Mouse (Mus musculus): ENCODE data around the gene Prkcg. TPM values are rescaled to one million over a fixed set of nuclear protein-coding genes. Genes with fewer than 3 reads are reported as not detected.

The Prkcg gene
- polyA plus RNA-seq, 1 experiment from 2014 or later: 0.65 TPM

DNA sequence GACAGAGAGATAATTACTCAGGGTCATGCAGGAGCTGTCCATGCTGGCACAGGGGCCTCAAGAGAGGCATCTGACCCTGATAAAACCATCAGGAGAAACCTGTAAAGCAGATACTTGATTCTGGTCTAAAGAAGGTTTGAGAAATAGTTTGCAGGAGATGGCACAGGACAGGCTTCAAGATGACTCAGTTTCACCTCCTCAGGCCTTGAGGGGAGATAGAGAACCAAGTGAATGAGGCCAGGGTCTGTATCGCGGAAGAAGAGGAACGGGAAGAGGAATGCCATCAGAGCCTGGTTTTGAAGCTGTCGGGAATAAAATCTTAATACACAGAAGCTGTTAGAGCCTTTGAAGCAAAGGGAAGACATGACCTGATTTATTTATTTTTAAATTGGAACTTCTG lies 28.7 kb downstream of the Prkcg start:
- Histone ChIP-seq H3K36me3 (ENCODE audit: control insufficient read depth, insufficient read depth, low read length) (no peaks in the 10 kb centered on the region), H3K4me1 (replicated peaks; ENCODE audit: control insufficient read depth, insufficient read depth, low read length) (0 out of 2 replicates have a peak, but pooled peaks cover 2% of the 10 kb centered on the region), H3K27me3 (ENCODE audit: control insufficient read depth, insufficient read depth, low read length) (no peaks in the 10 kb centered on the region), H3K27ac (ENCODE audit: low read depth, low read length) (no peak overlapping the region), H3K9me3 (ENCODE audit: control insufficient read depth, low read length) (no peaks in the 10 kb centered on the region), H3K9ac (ENCODE audit: low read depth, low read length) (no peak overlapping the region), H3K4me3 (ENCODE audit: low read depth, low read length) (no peak overlapping the region), H3K4me2 (replicated peaks; ENCODE audit: low read depth, low read length) (no peak overlapping the region)
- WGBS: 46% methylated on average over 4 of the region's 4 CpGs
- no peak for ATAC-seq (ENCODE audit: low FRiP score)
- no peak for DNase-seq (ENCODE audit: low spot score)

DNA sequence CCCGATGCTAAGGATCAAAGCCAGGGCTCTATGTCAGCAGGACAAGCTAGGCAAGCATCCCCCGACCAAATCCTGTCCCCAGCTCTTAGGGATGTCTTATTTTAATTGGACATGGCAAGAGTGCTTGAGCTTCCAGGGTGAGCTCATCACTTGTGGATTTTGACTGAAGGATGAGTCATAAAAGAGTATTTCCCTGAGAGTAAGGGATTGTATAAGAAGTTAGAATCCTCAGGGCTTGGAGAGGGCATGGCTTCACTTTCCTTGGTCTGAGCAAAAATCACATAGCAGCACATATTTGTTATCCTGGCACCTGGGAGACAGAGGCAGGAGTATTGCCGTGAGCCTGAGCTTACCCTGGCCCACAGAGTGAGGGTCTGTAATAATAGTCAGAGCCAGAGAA lies 31.9 kb downstream of the Prkcg start:
- no peaks in the 10 kb centered on the region for H3K9me3 ChIP-seq (ENCODE audit: control insufficient read depth, low read length)
- ATAC-seq (ENCODE audit: low FRiP score) (no peak), DNase-seq (ENCODE audit: low spot score) (no peak)
- no peak overlapping the region for H3K27ac ChIP-seq (ENCODE audit: low read depth, low read length)
- no peak overlapping the region for H3K4me3 ChIP-seq (ENCODE audit: low read depth, low read length)
- no peaks in the 10 kb centered on the region for H3K27me3 ChIP-seq (ENCODE audit: control insufficient read depth, insufficient read depth, low read length)
- H3K36me3 ChIP-seq (ENCODE audit: control insufficient read depth, insufficient read depth, low read length): no peaks in the 10 kb centered on the region
- 77% methylated on average over 3 of the region's 3 CpGs for WGBS
- 0 out of 2 replicates have a peak, but pooled peaks cover 2% of the 10 kb centered on the region for H3K4me1 ChIP-seq (replicated peaks; ENCODE audit: control insufficient read depth, insufficient read depth, low read length)
- no peak overlapping the region for H3K9ac ChIP-seq (ENCODE audit: low read depth, low read length)
- H3K4me2 ChIP-seq (replicated peaks; ENCODE audit: low read depth, low read length): no peak overlapping the region

DNA sequence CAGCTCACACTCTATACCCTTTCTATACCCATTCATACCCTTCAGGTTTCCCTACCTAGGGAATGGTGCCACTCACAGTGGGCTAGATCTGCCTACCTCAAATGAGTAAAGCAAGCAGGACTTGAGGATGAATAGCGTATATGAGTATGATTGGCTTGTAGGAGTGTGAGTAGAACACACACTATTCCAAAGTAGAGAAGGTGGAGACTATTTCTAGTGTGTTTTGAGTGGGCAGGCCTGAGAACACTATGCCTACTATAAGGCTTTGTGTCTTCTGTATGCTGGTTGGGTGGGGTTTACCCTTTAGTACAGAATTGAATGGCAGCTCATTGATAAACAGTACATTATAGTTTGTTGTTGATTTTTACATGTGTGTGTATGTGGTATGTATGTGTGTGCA lies 34.8 kb downstream of the Prkcg start:
- Histone ChIP-seq H3K9me3 (ENCODE audit: control insufficient read depth, low read length) (no peaks in the 10 kb centered on the region), H3K4me2 (replicated peaks; ENCODE audit: low read depth, low read length) (no peak overlapping the region), H3K27ac (ENCODE audit: low read depth, low read length) (no peak overlapping the region), H3K36me3 (ENCODE audit: control insufficient read depth, insufficient read depth, low read length) (no peaks in the 10 kb centered on the region), H3K4me3 (ENCODE audit: low read depth, low read length) (no peak overlapping the region), H3K4me1 (replicated peaks; ENCODE audit: control insufficient read depth, insufficient read depth, low read length) (no peaks in the 10 kb centered on the region), H3K27me3 (ENCODE audit: control insufficient read depth, insufficient read depth, low read length) (no peaks in the 10 kb centered on the region), H3K9ac (ENCODE audit: low read depth, low read length) (no peak overlapping the region)
- ATAC-seq (ENCODE audit: low FRiP score): no peak
- 89% methylated on average over 1 of the region's 1 CpGs for WGBS
- DNase-seq (ENCODE audit: low spot score): no peak

DNA sequence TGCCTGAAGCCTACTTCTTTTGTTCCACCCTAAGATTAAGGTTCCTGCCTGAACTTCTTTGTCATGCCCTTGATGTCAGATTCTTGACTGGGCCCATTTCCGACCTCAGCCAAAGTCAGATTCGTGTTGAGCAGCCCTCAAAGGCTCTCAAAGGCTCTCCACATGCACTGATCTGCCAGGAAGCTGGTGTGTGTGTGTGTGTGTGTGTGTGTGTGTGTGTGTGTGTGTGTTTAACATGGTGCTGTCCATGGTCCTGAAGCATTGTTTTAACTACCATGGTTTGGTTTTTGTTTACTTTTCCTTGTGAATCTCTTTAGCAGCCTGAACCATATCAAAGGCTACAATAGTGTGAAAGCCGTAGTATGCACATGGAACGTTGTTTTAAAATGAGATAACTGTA lies 39.0 kb downstream of the Prkcg start:
- Histone ChIP-seq H3K27ac (ENCODE audit: low read depth, low read length) (no peak overlapping the region), H3K9me3 (ENCODE audit: control insufficient read depth, low read length) (no peaks in the 10 kb centered on the region), H3K36me3 (ENCODE audit: control insufficient read depth, insufficient read depth, low read length) (no peaks in the 10 kb centered on the region), H3K4me1 (replicated peaks; ENCODE audit: control insufficient read depth, insufficient read depth, low read length) (no peaks in the 10 kb centered on the region), H3K9ac (ENCODE audit: low read depth, low read length) (no peak overlapping the region), H3K4me2 (replicated peaks; ENCODE audit: low read depth, low read length) (no peak overlapping the region), H3K27me3 (ENCODE audit: control insufficient read depth, insufficient read depth, low read length) (peaks cover 2% of the 10 kb centered on the region), H3K4me3 (ENCODE audit: low read depth, low read length) (no peak overlapping the region)
- no peak for DNase-seq (ENCODE audit: low spot score)
- no peak for ATAC-seq (ENCODE audit: low FRiP score)
- WGBS: 66% methylated on average over 4 of the region's 4 CpGs

DNA sequence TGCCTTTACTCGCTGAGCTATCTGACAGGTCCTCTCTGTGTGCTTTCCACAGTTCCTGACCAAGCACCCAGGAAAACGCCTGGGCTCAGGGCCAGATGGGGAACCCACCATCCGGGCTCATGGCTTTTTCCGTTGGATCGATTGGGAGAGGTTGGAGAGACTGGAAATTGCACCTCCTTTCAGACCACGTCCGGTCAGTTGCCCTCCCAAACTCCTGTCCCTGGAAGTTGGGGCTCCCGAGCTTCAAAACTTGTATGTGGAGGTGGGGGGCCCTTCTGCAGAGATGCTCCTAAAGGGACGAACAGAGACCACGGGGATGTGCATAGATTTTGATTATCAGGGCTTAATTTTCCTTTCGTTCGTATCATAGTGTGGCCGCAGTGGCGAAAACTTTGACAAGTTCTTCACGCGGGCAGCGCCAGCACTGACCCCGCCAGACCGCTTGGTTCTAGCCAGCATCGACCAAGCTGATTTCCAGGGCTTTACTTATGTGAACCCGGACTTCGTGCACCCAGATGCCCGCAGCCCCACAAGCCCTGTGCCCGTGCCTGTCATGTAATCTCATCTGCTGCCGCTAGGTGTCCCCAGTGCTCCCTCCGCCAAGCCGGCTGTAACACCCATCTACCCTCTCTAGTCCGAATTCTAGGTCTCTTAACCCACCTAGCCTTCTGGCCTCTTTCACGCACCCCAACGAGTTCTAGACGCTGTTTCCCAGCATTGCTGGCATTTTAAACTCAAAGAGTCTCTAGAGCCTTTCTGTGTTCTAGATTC lies 41.0 kb downstream of the Prkcg start:
- Histone ChIP-seq H3K4me3 (ENCODE audit: low read depth, low read length) (no peak overlapping the region), H3K4me2 (replicated peaks; ENCODE audit: low read depth, low read length) (peak overlapping the region; percentile 22; the same call in 1 of the 2 replicates), H3K4me1 (replicated peaks; ENCODE audit: control insufficient read depth, insufficient read depth, low read length) (peaks cover 2% of the 10 kb centered on the region; the same call in 1 of the 2 replicates), H3K36me3 (ENCODE audit: control insufficient read depth, insufficient read depth, low read length) (no peaks in the 10 kb centered on the region), H3K27ac (ENCODE audit: low read depth, low read length) (no peak overlapping the region), H3K27me3 (ENCODE audit: control insufficient read depth, insufficient read depth, low read length) (peaks cover 2% of the 10 kb centered on the region), H3K9ac (ENCODE audit: low read depth, low read length) (0 out of 2 replicates have a peak overlapping the region, but pooled peaks have one; percentile 23), H3K9me3 (ENCODE audit: control insufficient read depth, low read length) (no peaks in the 10 kb centered on the region)
- 0 out of 2 replicates have a peak, but pooled peaks have one; percentile 15 for ATAC-seq (ENCODE audit: low FRiP score)
- WGBS: 22% methylated on average over 31 of the region's 31 CpGs
- DNase-seq (ENCODE audit: low spot score): peak; percentile 85

DNA sequence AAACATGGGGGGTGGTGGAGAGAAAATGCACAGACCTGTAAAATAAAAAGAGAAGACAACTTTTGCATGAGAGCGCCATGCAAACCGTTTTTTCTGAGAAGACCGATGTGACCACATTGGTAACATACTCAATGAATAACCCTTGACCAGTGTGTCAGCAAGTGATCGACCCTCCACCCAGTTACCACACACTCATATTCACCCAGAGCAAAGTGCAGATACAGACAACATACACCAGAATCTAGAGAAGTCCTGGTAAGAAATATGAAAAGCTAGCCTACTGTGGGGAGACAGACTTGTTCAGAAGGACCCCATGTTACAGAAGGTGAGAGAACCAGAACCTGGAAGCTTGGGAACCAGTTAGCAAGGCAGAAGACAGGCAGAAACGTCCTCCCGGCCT lies 42.2 kb downstream of the Prkcg start:
- 52% methylated on average over 6 of the region's 6 CpGs for WGBS
- H3K4me1 ChIP-seq (replicated peaks; ENCODE audit: control insufficient read depth, insufficient read depth, low read length): peaks cover 2% of the 10 kb centered on the region; the same call in 1 of the 2 replicates
- H3K9ac ChIP-seq (ENCODE audit: low read depth, low read length): no peak overlapping the region
- H3K9me3 ChIP-seq (ENCODE audit: control insufficient read depth, low read length): no peaks in the 10 kb centered on the region
- peak overlapping the region; percentile 75 for H3K4me3 ChIP-seq (ENCODE audit: low read depth, low read length)
- H3K4me2 ChIP-seq (replicated peaks; ENCODE audit: low read depth, low read length): peak overlapping the region; percentile 71
- H3K27ac ChIP-seq (ENCODE audit: low read depth, low read length): no peak overlapping the region
- DNase-seq (ENCODE audit: low spot score) (no peak), ATAC-seq (ENCODE audit: low FRiP score) (peak; percentile 1; the same call in 1 of the 2 replicates)
- peaks cover 2% of the 10 kb centered on the region for H3K27me3 ChIP-seq (ENCODE audit: control insufficient read depth, insufficient read depth, low read length)
- H3K36me3 ChIP-seq (ENCODE audit: control insufficient read depth, insufficient read depth, low read length): no peaks in the 10 kb centered on the region

DNA sequence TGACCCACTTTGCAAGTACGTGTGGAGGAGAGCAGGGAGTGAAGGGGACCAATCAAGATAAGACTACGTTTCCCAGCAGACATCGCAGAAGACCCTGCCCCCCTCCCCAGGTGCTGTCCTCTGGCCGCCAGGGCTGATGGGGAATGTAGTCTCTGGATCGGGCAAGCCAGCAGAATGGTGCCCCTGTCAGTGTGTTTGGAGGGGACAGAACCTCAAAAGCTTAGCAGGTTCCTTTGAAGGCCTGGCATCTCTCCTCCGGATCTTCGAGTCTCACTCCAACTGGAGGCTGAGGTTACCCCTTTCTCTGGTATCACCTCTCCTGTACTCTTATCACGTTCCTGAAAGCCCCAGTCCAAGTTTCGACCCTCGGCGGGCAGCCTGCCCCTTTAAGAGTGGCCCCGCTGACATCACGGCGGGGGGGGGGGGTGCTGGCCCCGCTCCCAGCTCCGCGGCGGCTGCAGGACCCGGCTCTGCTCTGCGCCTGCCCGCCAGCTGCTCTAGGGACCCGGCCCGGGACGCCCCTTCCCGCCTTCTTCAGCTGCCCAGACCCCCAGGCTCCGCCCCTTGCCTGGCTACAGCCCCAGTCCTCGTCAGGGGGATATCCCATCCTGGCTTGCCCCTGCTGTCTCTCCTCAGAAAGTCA lies 42.7 kb downstream of the Prkcg start:
- 0% methylated on average over 27 of the region's 27 CpGs for WGBS

DNA sequence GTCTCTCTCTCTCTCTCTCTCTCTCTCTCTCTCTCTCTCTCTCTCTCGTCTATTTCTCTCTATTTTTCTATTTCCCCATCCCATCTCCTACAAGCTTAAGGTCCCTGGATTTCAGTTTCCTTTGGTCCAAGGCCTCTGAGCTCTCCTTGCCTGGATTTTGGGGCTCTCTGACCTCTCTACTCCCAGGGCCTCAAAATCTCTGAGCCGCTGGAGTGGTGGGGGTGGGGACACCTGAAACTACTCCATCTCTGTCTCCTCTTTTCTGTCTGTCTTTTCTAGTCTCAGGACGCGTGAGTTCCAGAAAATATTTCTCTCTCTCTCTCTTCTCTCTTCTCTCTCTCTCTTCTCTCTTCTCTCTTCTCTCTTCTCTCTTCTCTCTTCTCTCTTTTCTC lies 43.2 kb downstream of the Prkcg start:
- H3K27ac ChIP-seq (ENCODE audit: low read depth, low read length): peak overlapping the region; percentile 86
- peak overlapping the region; percentile 84 for H3K9ac ChIP-seq (ENCODE audit: low read depth, low read length)
- peaks cover 2% of the 10 kb centered on the region for H3K27me3 ChIP-seq (ENCODE audit: control insufficient read depth, insufficient read depth, low read length)
- peaks cover 2% of the 10 kb centered on the region; the same call in 1 of the 2 replicates for H3K4me1 ChIP-seq (replicated peaks; ENCODE audit: control insufficient read depth, insufficient read depth, low read length)
- H3K4me2 ChIP-seq (replicated peaks; ENCODE audit: low read depth, low read length): peak overlapping the region; percentile 71
- H3K36me3 ChIP-seq (ENCODE audit: control insufficient read depth, insufficient read depth, low read length): no peaks in the 10 kb centered on the region
- ATAC-seq (ENCODE audit: low FRiP score) (peak; percentile 41), DNase-seq (ENCODE audit: low spot score) (no peak)
- H3K4me3 ChIP-seq (ENCODE audit: low read depth, low read length): peak overlapping the region; percentile 75
- 0% methylated on average over 4 of the region's 4 CpGs for WGBS
- H3K9me3 ChIP-seq (ENCODE audit: control insufficient read depth, low read length): no peaks in the 10 kb centered on the region

More for the DNA sequence above, 42.7 kb downstream of the Prkcg start:
- no peaks in the 10 kb centered on the region for H3K36me3 ChIP-seq (ENCODE audit: control insufficient read depth, insufficient read depth, low read length)
- peak overlapping the region; percentile 75 for H3K4me3 ChIP-seq (ENCODE audit: low read depth, low read length)
- ATAC-seq (ENCODE audit: low FRiP score) (peak; percentile 94), DNase-seq (ENCODE audit: low spot score) (peak; percentile 91)
- H3K27me3 ChIP-seq (ENCODE audit: control insufficient read depth, insufficient read depth, low read length): peaks cover 2% of the 10 kb centered on the region
- H3K9me3 ChIP-seq (ENCODE audit: control insufficient read depth, low read length): no peaks in the 10 kb centered on the region
- H3K4me2 ChIP-seq (replicated peaks; ENCODE audit: low read depth, low read length): peak overlapping the region; percentile 71
- H3K27ac ChIP-seq (ENCODE audit: low read depth, low read length): peak overlapping the region; percentile 86
- peak overlapping the region; percentile 84 for H3K9ac ChIP-seq (ENCODE audit: low read depth, low read length)
- peaks cover 2% of the 10 kb centered on the region; the same call in 1 of the 2 replicates for H3K4me1 ChIP-seq (replicated peaks; ENCODE audit: control insufficient read depth, insufficient read depth, low read length)
